Mouse (Mus musculus) liver, adult 2 months (tissue): ENCODE data around the gene Arpp19.

ENCODE experiments used
- CTCF ChIP-seq: fragments of 200-500 bp; IDR thresholded peaks from 2 replicates; pipeline ENCODE4 v1.5.1; 2011; ENCODE audit warnings: low read depth, low read length, control low read depth
- POLR2A ChIP-seq: fragments of 200-500 bp; IDR thresholded peaks from 2 replicates; pipeline ENCODE4 v1.6.1; 2011; ENCODE audit warnings: low read length, control low read depth; ENCODE audit not compliant: insufficient read depth; ENCODE audit errors: extremely low read depth

GRCm38 (mm10) chr9:75037451-75038356 is at the start of gene Arpp19:
- TF ChIP-seq CTCF (no peak), POLR2A (peak; percentile 85)
